Mouse (Mus musculus) hindbrain, embryonic 12.5 days (tissue): Measurements from ENCODE around the gene Wnk1. TPM values are rescaled to one million over a fixed set of nuclear protein-coding genes. Genes with fewer than 3 reads are reported as not detected.
A peak's percentile ranks its signal among the peaks of the same experiment; 100 is the strongest.

Experiments used
- ATAC-seq: fragments of 200-750 bp; cut with Nextera tagmentation; 2 replicates; pipeline ENCODE4 v1.8.0; 2017; ENCODE audit warnings: moderate TSS enrichment; ENCODE audit not compliant: low FRiP score
- H3K27ac ChIP-seq: fragments of 300-500 bp; sonication (generic); 2 replicates; pipeline ENCODE4 v1.5.1; 2016; ENCODE audit warnings: mild to moderate bottlenecking
- H3K27me3 ChIP-seq: fragments of 300-500 bp; sonication (generic); 2 replicates; pipeline ENCODE4 v1.6.1; 2016; ENCODE audit warnings: mild to moderate bottlenecking
- H3K36me3 ChIP-seq: fragments of 300-500 bp; sonication (generic); 2 replicates; pipeline ENCODE4 v1.6.1; 2016; ENCODE audit warnings: mild to moderate bottlenecking
- H3K4me1 ChIP-seq: fragments of 300-500 bp; sonication (generic); 2 replicates; pipeline ENCODE4 v1.6.1; 2016
- H3K4me2 ChIP-seq: fragments of 300-500 bp; sonication (generic); replicated peaks from 2 replicates; pipeline ENCODE4 v1.6.1; 2016; ENCODE audit warnings: mild to moderate bottlenecking
- H3K4me3 ChIP-seq: fragments of 300-500 bp; sonication (generic); 2 replicates; pipeline ENCODE4 v1.5.1; 2016; ENCODE audit warnings: mild to moderate bottlenecking
- H3K9ac ChIP-seq: fragments of 300-500 bp; sonication (generic); 2 replicates; pipeline ENCODE4 v1.6.1; 2016; ENCODE audit warnings: mild to moderate bottlenecking, moderate library complexity
- H3K9me3 ChIP-seq: fragments of 300-500 bp; sonication (generic); replicated peaks from 2 replicates; pipeline ENCODE4 v1.6.1; 2016; ENCODE audit warnings: mild to moderate bottlenecking
- WGBS: fragments of 180-500 bp; shearing (Covaris S2); methylation state at CpG from one replicate; pipeline ENCODE4 v1.1.7; 2016; 5-methylcytosine and 5-hydroxymethylcytosine counted together
- polyA plus RNA-seq: library from polyadenylated mRNA; unstranded; fragments of >200 nt; fragmentation: Nextera tagmentation; extraction: Ambion mirVana; gene quantifications from 2 replicates; pipeline ENCODE4 v1.2.1, GENCODE M21; 2016

The Wnk1 gene
- polyA plus RNA-seq, 1 experiment from 2014 or later: 68.1 TPM

DNA sequence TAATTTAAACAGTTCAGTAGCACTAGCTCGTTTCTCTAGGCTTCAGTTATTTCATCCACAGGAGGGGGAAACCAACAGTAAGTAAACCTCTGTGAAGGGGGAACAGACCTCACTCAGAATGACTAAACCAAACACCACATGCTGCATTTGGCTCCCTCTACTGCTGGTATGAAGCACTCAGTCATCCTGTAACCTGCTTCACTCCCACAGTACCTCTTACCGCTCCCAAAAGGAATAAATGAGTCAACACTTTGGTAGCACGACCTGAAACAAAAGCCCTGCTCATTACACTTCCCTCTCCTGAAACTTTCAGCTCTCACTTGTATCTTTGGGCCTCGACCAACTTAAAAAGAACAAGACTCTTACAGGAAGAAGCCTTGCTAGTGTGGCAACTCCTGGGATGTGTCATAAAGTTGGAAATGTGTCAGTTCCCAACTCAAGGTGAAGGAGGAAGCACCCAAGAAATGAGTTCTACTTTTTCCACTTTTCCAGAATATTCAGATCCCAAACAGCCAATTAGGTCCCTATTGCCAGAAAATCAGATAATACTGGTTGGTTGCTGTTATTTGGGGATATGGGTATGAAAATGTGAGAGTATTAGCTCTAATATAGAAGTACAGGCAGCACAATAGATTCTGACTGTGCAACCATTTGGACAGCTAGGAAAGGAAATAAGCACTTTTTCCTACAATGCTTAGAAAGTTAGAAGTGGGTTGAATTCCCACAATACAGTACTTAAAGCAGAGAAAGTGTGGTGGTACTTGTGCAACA, 114.1 kb downstream of the Wnk1 start:
- 58% methylated on average over 4 of the region's 4 CpGs for WGBS

DNA sequence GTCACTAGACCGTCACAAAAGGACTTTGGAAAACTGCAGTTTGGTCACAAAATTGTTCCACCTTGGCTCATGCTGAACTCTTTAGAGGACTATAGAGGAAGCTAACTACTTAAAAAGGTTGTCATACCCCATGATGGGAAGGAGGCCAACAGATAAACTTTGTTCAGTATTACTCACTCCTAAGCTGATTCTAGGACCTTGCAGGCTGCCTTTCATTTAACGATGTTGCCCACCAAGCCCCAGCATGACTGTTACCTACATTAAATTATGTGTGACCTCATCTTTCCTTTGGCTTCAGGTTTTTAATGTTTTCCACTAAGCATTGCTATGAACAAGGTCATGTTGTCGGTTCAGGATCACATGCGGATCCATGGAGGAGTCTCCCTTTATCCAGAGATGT, 115.9 kb downstream of the Wnk1 start:
- 94% methylated on average over 4 of the region's 4 CpGs for WGBS
- Histone ChIP-seq H3K27me3 (no peaks in the 10 kb centered on the region), H3K9ac (no peak overlapping the region), H3K36me3 (peaks cover 76% of the 10 kb centered on the region), H3K4me2 (no peak overlapping the region), H3K27ac (no peak overlapping the region), H3K4me3 (no peak overlapping the region), H3K4me1 (no peaks in the 10 kb centered on the region), H3K9me3 (no peaks in the 10 kb centered on the region)
- ATAC-seq: no peak

More for the DNA sequence above, 114.1 kb downstream of the Wnk1 start:
- peaks cover 75% of the 10 kb centered on the region for H3K36me3 ChIP-seq
- H3K4me3 ChIP-seq: no peak overlapping the region
- H3K27ac ChIP-seq: no peak overlapping the region
- H3K4me1 ChIP-seq: no peaks in the 10 kb centered on the region
- H3K9me3 ChIP-seq: no peaks in the 10 kb centered on the region
- no peak overlapping the region for H3K4me2 ChIP-seq
- no peaks in the 10 kb centered on the region for H3K27me3 ChIP-seq
- H3K9ac ChIP-seq: no peak overlapping the region
- ATAC-seq: no peak

- H3K4me2 ChIP-seq: no peak overlapping the region
- 91% methylated on average over 3 of the region's 3 CpGs for WGBS
- H3K9me3 ChIP-seq: no peaks in the 10 kb centered on the region
- H3K4me1 ChIP-seq: no peaks in the 10 kb centered on the region
- no peak overlapping the region for H3K9ac ChIP-seq
- H3K4me3 ChIP-seq: no peak overlapping the region
- H3K27ac ChIP-seq: no peak overlapping the region
- no peaks in the 10 kb centered on the region for H3K27me3 ChIP-seq
- no peak for ATAC-seq
- H3K36me3 ChIP-seq: peaks cover 72% of the 10 kb centered on the region
Measured at GRCm38 (mm10) chr6:119922136-119922535, 116.3 kb downstream of the Wnk1 start.

- ATAC-seq: no peak
- H3K4me2 ChIP-seq: no peak overlapping the region
- H3K27me3 ChIP-seq: no peaks in the 10 kb centered on the region
- H3K4me3 ChIP-seq: no peak overlapping the region
- H3K4me1 ChIP-seq: no peaks in the 10 kb centered on the region
- H3K9ac ChIP-seq: no peak overlapping the region
- H3K27ac ChIP-seq: no peak overlapping the region
- H3K9me3 ChIP-seq: no peaks in the 10 kb centered on the region
- H3K36me3 ChIP-seq: peaks cover 64% of the 10 kb centered on the region
- WGBS: 92% methylated on average over 16 of the region's 16 CpGs
Measured at GRCm38 (mm10) chr6:119918561-119919181, 119.8 kb downstream of the Wnk1 start.

GRCm38 (mm10) chr6:119915710-119916109, 122.8 kb downstream of the Wnk1 start:
- no peaks in the 10 kb centered on the region for H3K9me3 ChIP-seq
- no peaks in the 10 kb centered on the region for H3K4me1 ChIP-seq
- H3K27me3 ChIP-seq: no peaks in the 10 kb centered on the region
- no peak overlapping the region for H3K4me3 ChIP-seq
- WGBS: 89% methylated on average over 5 of the region's 5 CpGs
- no peak overlapping the region for H3K9ac ChIP-seq
- no peak for ATAC-seq
- no peak overlapping the region for H3K27ac ChIP-seq
- peaks cover 62% of the 10 kb centered on the region for H3K36me3 ChIP-seq
- no peak overlapping the region for H3K4me2 ChIP-seq

- Histone ChIP-seq H3K27me3 (no peaks in the 10 kb centered on the region), H3K4me2 (no peak overlapping the region), H3K36me3 (peaks cover 38% of the 10 kb centered on the region), H3K9me3 (no peaks in the 10 kb centered on the region), H3K9ac (no peak overlapping the region), H3K27ac (no peak overlapping the region), H3K4me1 (no peaks in the 10 kb centered on the region), H3K4me3 (no peak overlapping the region)
- no peak for ATAC-seq
- 79% methylated on average over 5 of the region's 5 CpGs for WGBS
Measured at GRCm38 (mm10) chr6:119912046-119912445, 126.4 kb downstream of the Wnk1 start.

- Histone ChIP-seq H3K4me2 (no peak overlapping the region), H3K27me3 (no peaks in the 10 kb centered on the region), H3K9ac (no peak overlapping the region), H3K27ac (no peak overlapping the region), H3K4me3 (no peak overlapping the region), H3K36me3 (no peaks in the 10 kb centered on the region), H3K4me1 (peaks cover 7% of the 10 kb centered on the region), H3K9me3 (no peaks in the 10 kb centered on the region)
- no peak for ATAC-seq
- WGBS: 90% methylated on average over 5 of the region's 5 CpGs
Measured at GRCm38 (mm10) chr6:119905461-119905860, 133.0 kb downstream of the Wnk1 start.

DNA sequence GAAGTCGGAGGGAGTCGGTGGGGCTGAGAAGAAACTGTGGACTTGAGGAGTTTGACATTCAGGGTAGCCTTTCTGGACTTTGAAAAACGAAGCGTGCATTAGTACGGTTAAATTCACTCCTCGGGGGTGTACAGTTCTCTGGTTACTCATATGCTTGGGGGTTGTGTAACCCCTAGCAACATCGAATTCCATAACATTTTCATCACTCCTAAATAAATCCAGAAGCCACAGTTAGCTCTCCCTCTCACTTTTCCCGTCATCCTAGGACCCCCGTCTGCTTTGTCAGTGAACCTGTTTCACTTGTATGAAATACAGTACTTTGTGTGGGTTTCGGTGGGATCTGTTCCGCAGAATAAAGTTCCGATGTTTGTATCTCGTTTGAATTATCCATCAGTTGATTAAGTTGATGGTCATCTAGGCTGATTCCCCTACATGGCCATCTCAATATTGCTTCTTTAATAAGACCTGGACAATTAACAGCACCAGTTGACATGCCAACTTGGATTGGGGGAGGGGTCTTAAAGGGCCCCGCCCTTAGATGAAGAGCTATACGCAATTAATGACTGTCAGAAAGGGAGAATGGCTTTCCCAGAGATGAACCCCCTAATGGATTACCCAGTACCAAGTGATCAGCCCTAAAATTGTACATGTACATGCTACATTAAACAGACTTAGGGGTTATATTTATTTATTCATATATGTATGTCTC, 135.2 kb downstream of the Wnk1 start:
- peak overlapping the region; percentile 92 for H3K9ac ChIP-seq
- ATAC-seq: no peak; the same call in 1 of the 2 replicates
- peaks cover 7% of the 10 kb centered on the region for H3K4me1 ChIP-seq
- peak overlapping the region; percentile 94 for H3K27ac ChIP-seq
- H3K36me3 ChIP-seq: no peaks in the 10 kb centered on the region
- H3K4me3 ChIP-seq: peak overlapping the region; percentile 90
- no peaks in the 10 kb centered on the region for H3K9me3 ChIP-seq
- no peaks in the 10 kb centered on the region for H3K27me3 ChIP-seq
- peak overlapping the region; percentile 80 for H3K4me2 ChIP-seq
- 23% methylated on average over 15 of the region's 15 CpGs for WGBS

DNA sequence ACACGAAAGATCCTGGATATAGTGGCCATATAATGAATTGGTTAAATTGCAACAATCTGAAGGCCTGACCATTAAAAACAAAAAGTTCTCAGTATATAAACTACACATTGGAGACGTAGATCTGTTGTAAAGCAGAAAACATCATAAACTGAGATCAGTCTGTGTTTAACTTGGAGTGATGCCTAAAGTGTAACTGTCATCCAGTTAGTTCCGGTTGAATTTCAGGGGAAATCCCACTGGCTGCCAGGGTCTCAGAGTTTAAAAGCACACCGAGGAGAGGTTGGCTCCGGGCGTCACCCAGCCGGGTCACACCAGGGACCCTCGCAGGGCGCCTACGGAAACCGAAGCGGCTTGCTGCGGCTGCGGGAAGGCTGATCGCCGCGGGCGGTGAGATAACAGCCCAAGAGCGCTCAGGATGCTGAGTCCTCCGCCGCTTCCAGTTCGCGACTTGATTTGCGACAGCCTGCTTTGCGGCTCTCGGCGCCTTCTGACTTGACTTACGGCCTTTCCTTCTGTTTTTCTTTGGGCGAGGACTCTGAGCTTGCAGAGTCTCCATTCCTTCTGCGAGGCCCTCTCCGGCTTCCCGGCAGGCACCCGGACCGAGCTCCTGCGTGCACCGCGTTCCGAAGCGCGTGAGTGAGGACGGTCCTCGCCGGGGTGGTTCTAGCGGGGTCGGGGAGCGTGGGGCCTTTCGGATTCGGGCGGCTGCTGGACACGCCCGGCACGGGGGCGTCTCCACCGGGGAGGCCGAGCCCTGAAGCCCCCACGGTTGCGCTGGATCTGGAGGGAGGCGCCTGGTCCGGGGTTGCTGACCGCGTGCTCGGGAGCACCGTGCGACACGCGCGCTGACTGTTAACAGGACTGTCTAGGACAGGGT, 136.0 kb downstream of the Wnk1 start, which contains the start of gene Rad52:
TSS of gene Rad52 (plus strand) at position 495 of the 877 bp plus-strand sequence.
- no peaks in the 10 kb centered on the region for H3K36me3 ChIP-seq
- ATAC-seq: peak; percentile 94
- peak within 1 kb of the TSS; percentile 92 for H3K9ac ChIP-seq
- peak within 1 kb of the TSS; percentile 90 for H3K4me3 ChIP-seq
- H3K4me1 ChIP-seq: peaks cover 7% of the 10 kb centered on the region
- peak within 1 kb of the TSS; percentile 94 for H3K27ac ChIP-seq
- no peaks in the 10 kb centered on the region for H3K9me3 ChIP-seq
- peak within 1 kb of the TSS; percentile 80 for H3K4me2 ChIP-seq
- WGBS: 1% methylated on average over 62 of the region's 67 CpGs
- H3K27me3 ChIP-seq: no peaks in the 10 kb centered on the region

DNA sequence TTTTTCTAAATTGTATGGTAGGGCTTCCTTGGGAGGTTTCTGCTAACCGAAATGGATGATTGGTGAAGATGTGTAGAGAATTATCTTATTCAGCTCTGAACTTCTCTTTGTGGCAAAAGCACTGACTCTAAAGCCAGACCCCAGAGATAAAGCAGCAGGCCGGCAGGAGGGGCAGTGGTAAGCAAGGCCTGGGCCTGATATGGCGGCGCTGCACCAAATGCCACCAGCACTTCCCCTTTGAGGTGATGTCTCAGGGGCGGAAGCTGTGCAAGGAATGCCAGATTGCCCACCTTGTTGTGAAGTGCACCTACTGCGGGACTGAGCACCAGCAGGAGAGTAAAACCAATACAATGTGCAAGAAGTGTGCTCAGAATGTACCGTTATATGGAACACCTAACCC, 145.8 kb downstream of the Wnk1 start:
- WGBS: 91% methylated on average over 7 of the region's 7 CpGs
- no peak for ATAC-seq
- Histone ChIP-seq H3K4me1 (no peaks in the 10 kb centered on the region), H3K36me3 (no peaks in the 10 kb centered on the region), H3K4me3 (no peak overlapping the region), H3K9me3 (no peaks in the 10 kb centered on the region), H3K27ac (no peak overlapping the region), H3K4me2 (no peak overlapping the region), H3K9ac (no peak overlapping the region), H3K27me3 (no peaks in the 10 kb centered on the region)

DNA sequence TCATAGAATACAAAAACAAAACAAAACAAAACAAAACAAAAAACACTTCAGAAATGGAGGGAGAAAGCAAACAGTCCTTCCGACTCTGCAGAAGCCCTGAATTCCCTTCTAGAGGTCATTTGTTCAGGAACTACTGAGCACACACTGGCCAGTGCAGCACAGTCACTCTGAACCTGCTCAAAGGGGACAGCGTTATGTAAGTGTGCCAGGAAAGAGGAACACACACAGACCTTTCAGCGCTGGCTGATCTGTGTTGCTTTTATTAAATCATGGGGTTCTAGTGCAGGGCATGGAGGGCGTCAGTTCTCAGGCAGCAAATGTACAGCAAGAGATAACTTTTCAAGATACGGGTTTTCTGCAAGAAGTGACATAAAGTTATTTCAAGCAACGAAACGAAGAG, 155.3 kb downstream of the Wnk1 start:
- WGBS: 79% methylated on average over 7 of the region's 7 CpGs
- H3K9ac ChIP-seq: no peak overlapping the region
- H3K27me3 ChIP-seq: no peaks in the 10 kb centered on the region
- no peak for ATAC-seq
- no peak overlapping the region for H3K27ac ChIP-seq
- no peaks in the 10 kb centered on the region for H3K36me3 ChIP-seq
- H3K4me3 ChIP-seq: no peak overlapping the region
- H3K9me3 ChIP-seq: no peaks in the 10 kb centered on the region
- H3K4me1 ChIP-seq: no peaks in the 10 kb centered on the region
- no peak overlapping the region for H3K4me2 ChIP-seq
